Mouse (Mus musculus) lung, embryonic 15.5 days (tissue): ENCODE results near the gene Cd68. TPM values are rescaled to one million over a fixed set of nuclear protein-coding genes. Genes with fewer than 3 reads are reported as not detected.

Source experiments
- ATAC-seq: fragments of 200-750 bp; cut with Nextera tagmentation; 2 replicates; pipeline ENCODE4 v1.8.0; 2017; ENCODE audit warnings: moderate number of reproducible peaks, borderline replicate concordance; ENCODE audit not compliant: low FRiP score, low TSS enrichment; ENCODE audit errors: extremely low read depth
- H3K27ac ChIP-seq: fragments of 300-500 bp; sonication (generic); 2 replicates; pipeline ENCODE4 v1.5.1; 2015; ENCODE audit warnings: moderate library complexity, mild to moderate bottlenecking, inconsistent platforms
- H3K27me3 ChIP-seq: fragments of 300-500 bp; sonication (generic); 2 replicates; pipeline ENCODE4 v1.6.1; 2015; ENCODE audit warnings: inconsistent platforms
- H3K36me3 ChIP-seq: fragments of 300-500 bp; sonication (generic); 2 replicates; pipeline ENCODE4 v1.6.1; 2015; ENCODE audit warnings: inconsistent platforms
- H3K4me1 ChIP-seq: fragments of 300-500 bp; sonication (generic); 2 replicates; pipeline ENCODE4 v1.6.1; 2015; ENCODE audit warnings: inconsistent platforms
- H3K4me2 ChIP-seq: fragments of 300-500 bp; sonication (generic); 2 replicates; pipeline ENCODE4 v1.6.1; 2015; ENCODE audit warnings: inconsistent platforms, mild to moderate bottlenecking, moderate library complexity
- H3K4me3 ChIP-seq: fragments of 300-500 bp; sonication (generic); 2 replicates; pipeline ENCODE4 v1.5.1; 2015; ENCODE audit warnings: mild to moderate bottlenecking, inconsistent platforms
- H3K9ac ChIP-seq: fragments of 300-500 bp; sonication (generic); 2 replicates; pipeline ENCODE4 v1.6.1; 2015; ENCODE audit warnings: inconsistent platforms
- H3K9me3 ChIP-seq: fragments of 300-500 bp; sonication (generic); 2 replicates; pipeline ENCODE4 v1.6.1; 2016; ENCODE audit warnings: inconsistent platforms
- WGBS: fragments of 180-500 bp; shearing (Covaris S2); methylation state at CpG from one replicate; pipeline ENCODE4 v1.1.7; 2015; 5-methylcytosine and 5-hydroxymethylcytosine counted together
- polyA plus RNA-seq: library from polyadenylated mRNA; unstranded; fragments of >200 nt; fragmentation: Nextera tagmentation; extraction: Ambion mirVana; gene quantifications from 2 replicates; pipeline ENCODE4 v1.2.1, GENCODE M21; 2015

Gene Cd68
- polyA plus RNA-seq, 1 experiment from 2014 or later = 11.8 TPM

DNA sequence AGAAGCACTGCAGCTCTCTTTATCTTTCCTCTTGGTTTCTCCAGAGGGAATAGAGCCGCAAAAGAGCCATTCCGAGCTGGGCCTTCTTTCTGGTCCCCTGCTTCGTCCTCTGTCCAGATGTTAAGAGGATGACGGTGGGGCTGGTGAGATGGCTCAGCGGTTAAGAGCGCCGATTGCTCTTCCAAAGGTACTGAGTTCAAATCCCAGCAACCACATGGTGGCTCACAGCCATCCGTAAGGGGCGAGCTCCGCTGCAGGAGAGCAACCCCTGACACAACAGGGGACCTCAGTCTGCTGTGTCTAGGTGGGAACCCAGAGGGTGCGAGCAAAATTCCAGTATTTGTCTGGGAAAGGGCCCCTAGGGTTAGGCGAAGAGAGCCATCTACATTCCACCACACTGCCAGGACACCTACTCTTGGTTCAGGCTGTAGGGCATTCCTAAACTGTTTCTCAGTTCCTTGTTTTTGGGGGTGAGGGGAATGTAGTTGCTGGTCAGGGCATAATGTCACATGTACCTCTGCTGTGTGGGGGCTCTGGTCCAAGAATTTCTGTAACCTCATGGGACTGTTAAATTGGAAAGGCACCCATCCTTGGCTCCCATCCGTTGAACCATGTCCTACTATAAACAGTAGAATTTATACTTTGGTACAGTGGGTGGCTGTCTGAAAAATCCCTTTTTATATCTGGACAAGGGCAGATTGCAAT lies 2.8 kb downstream of the Cd68 start:
- WGBS = 62% methylated on average over 13 of the region's 13 CpGs
- Histone ChIP-seq H3K27me3 (no peaks in the 10 kb centered on the region), H3K9ac (peak overlapping the region; percentile 14), H3K36me3 (peaks cover 56% of the 10 kb centered on the region), H3K4me1 (peaks cover 14% of the 10 kb centered on the region), H3K9me3 (no peaks in the 10 kb centered on the region), H3K4me2 (peak overlapping the region; percentile 50), H3K27ac (peak overlapping the region; percentile 93), H3K4me3 (peak overlapping the region; percentile 57)
- ATAC-seq = no peak

- Histone ChIP-seq H3K4me1 (peaks cover 17% of the 10 kb centered on the region), H3K4me2 (peak within 1 kb of the TSS; percentile 50), H3K27me3 (no peaks in the 10 kb centered on the region), H3K36me3 (peaks cover 56% of the 10 kb centered on the region), H3K9me3 (no peaks in the 10 kb centered on the region), H3K9ac (peak within 1 kb of the TSS; percentile 68), H3K27ac (peak within 1 kb of the TSS; percentile 93), H3K4me3 (peak within 1 kb of the TSS; percentile 57)
- under 1% methylated on average over 48 of the region's 48 CpGs for WGBS
- peak; percentile 94 for ATAC-seq
These were observed 3.6 kb downstream of the Cd68 start, which contains the start of gene Mpdu1 for GRCm38 (mm10) chr11:69662213-69662966. Mpdu1 (minus strand) TSS chr11:69662642.

GRCm38 (mm10) chr11:69661221-69661881 lies 4.6 kb downstream of the Cd68 start:
- Histone ChIP-seq H3K9me3 (no peaks in the 10 kb centered on the region), H3K27me3 (no peaks in the 10 kb centered on the region), H3K4me2 (peak overlapping the region; percentile 50), H3K9ac (peak overlapping the region; percentile 68), H3K4me1 (peaks cover 18% of the 10 kb centered on the region), H3K4me3 (peak overlapping the region; percentile 57), H3K27ac (peak overlapping the region; percentile 93), H3K36me3 (peaks cover 57% of the 10 kb centered on the region)
- WGBS = 64% methylated on average over 3 of the region's 3 CpGs
- ATAC-seq = no peak

GRCm38 (mm10) chr11:69657462-69657881 lies 8.5 kb downstream of the Cd68 start:
- Histone ChIP-seq H3K4me3 (no peak overlapping the region), H3K4me2 (no peak overlapping the region), H3K36me3 (peaks cover 49% of the 10 kb centered on the region), H3K27me3 (no peaks in the 10 kb centered on the region), H3K4me1 (peaks cover 28% of the 10 kb centered on the region), H3K9ac (no peak overlapping the region), H3K27ac (no peak overlapping the region), H3K9me3 (no peaks in the 10 kb centered on the region)
- no peak for ATAC-seq
- 77% methylated on average over 15 of the region's 15 CpGs for WGBS

- no peaks in the 10 kb centered on the region for H3K9me3 ChIP-seq
- no peaks in the 10 kb centered on the region for H3K27me3 ChIP-seq
- WGBS = 75% methylated on average over 10 of the region's 10 CpGs
- H3K27ac ChIP-seq = no peak overlapping the region
- H3K4me3 ChIP-seq = no peak overlapping the region
- H3K4me2 ChIP-seq = no peak overlapping the region
- H3K9ac ChIP-seq = no peak overlapping the region
- H3K4me1 ChIP-seq = peaks cover 28% of the 10 kb centered on the region
- no peak for ATAC-seq
- H3K36me3 ChIP-seq = peaks cover 56% of the 10 kb centered on the region
These were observed 9.1 kb downstream of the Cd68 start for GRCm38 (mm10) chr11:69656617-69657461.

DNA sequence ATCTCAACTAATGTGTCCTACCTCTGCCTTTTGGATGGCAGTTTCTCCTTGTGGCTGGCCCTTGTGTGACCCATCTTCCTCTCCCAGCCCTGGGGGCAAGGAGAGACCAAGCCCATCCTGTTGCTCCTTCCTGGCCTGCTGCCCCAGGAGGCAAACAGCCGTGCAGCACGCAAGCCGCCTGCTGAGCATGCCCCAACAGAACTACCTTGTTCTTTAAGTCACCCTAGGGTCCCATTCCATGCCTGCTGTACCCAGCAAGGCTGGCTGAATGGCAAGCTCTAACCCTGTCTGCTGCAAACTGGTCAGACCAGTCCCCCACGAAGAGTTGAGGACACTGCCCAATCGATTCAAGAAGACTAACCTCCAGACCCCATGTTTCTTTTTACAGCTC lies 9.9 kb downstream of the Cd68 start:
- no peak for ATAC-seq
- Histone ChIP-seq H3K4me1 (peaks cover 20% of the 10 kb centered on the region), H3K9me3 (no peaks in the 10 kb centered on the region), H3K27me3 (no peaks in the 10 kb centered on the region), H3K27ac (no peak overlapping the region), H3K36me3 (peaks cover 63% of the 10 kb centered on the region), H3K9ac (no peak overlapping the region), H3K4me3 (no peak overlapping the region), H3K4me2 (no peak overlapping the region)
- WGBS = 68% methylated on average over 5 of the region's 5 CpGs

DNA sequence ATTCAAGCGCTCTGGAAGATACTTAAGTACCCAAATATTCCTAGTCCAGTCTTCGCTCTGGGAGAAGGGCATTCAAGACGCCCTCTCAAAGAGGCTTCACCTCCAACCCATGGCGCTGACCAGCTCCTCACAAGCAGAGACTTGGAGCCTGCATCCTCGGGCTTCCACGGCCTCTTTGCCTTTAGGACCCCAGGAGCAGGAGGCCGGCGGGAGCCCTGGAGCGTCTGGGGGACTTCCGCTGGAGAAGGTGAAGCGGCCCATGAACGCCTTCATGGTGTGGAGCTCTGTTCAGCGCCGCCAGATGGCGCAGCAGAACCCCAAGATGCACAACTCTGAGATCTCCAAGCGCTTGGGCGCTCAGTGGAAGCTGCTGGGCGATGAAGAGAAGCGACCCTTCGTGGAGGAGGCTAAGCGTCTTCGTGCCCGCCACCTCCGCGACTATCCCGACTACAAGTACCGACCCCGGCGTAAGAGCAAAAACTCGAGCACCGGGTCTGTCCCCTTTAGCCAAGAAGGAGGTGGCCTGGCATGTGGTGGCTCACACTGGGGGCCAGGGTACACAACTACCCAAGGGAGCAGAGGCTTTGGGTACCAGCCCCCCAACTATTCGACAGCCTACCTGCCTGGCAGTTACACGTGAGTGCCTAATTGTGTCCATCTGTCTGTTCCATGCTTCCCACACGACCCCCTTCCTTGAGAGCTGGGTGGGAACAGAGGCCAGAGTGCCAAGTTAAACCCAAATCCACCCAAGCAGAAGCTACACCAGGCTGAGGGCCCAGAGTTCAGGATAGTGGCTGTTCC lies 10.5 kb downstream of the Cd68 start, which contains the start of gene Sox15:
Sox15 (plus strand) TSS at position 51 of the 801 bp plus-strand sequence.
- Histone ChIP-seq H3K27ac (peak within 1 kb of the TSS; percentile 69), H3K4me3 (no peak within 1 kb of the TSS), H3K9me3 (no peaks in the 10 kb centered on the region), H3K9ac (0 out of 2 replicates have a peak within 1 kb of the TSS, but pooled peaks have one; percentile 14), H3K27me3 (no peaks in the 10 kb centered on the region), H3K4me1 (peaks cover 20% of the 10 kb centered on the region), H3K4me2 (peak within 1 kb of the TSS; percentile 16; the same call in 1 of the 2 replicates), H3K36me3 (peaks cover 69% of the 10 kb centered on the region)
- ATAC-seq = peak; percentile 73
- 19% methylated on average over 34 of the region's 34 CpGs for WGBS

GRCm38 (mm10) chr11:69654760-69655159 lies 11.2 kb downstream of the Cd68 start:
- H3K9ac ChIP-seq = no peak overlapping the region
- H3K4me3 ChIP-seq = no peak overlapping the region
- H3K9me3 ChIP-seq = no peaks in the 10 kb centered on the region
- H3K4me2 ChIP-seq = no peak overlapping the region
- H3K27ac ChIP-seq = peak overlapping the region; percentile 69
- peaks cover 76% of the 10 kb centered on the region for H3K36me3 ChIP-seq
- 38% methylated on average over 9 of the region's 9 CpGs for WGBS
- H3K4me1 ChIP-seq = peaks cover 20% of the 10 kb centered on the region
- no peaks in the 10 kb centered on the region for H3K27me3 ChIP-seq
- no peak for ATAC-seq

DNA sequence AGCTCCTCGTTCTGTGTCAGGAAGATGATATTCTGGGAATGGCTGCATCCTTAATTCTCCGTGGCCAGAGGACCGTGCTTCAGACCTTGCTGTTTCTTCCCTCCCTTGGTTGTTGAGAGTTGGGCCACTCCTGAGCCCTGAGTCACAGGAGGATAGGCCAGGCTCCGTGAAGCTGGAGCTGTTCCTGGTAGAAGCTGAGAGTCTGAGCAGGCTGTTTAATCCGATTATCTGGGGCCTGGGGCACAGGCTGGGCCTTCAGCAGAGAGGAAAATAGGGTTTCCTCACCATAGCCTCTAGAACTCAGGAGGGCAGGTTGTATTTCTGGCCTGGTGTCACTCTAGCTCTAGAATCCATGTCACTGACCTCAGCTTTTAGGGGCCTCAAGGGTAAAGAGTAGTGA lies 12.6 kb downstream of the Cd68 start:
- Histone ChIP-seq H3K4me1 (peaks cover 20% of the 10 kb centered on the region), H3K4me2 (no peak overlapping the region), H3K27ac (no peak overlapping the region), H3K36me3 (peaks cover 77% of the 10 kb centered on the region), H3K27me3 (no peaks in the 10 kb centered on the region), H3K9ac (no peak overlapping the region), H3K4me3 (no peak overlapping the region), H3K9me3 (no peaks in the 10 kb centered on the region)
- no peak for ATAC-seq
- 66% methylated on average over 5 of the region's 5 CpGs for WGBS

GRCm38 (mm10) chr11:69645860-69646259 lies 20.1 kb downstream of the Cd68 start:
- no peak overlapping the region for H3K9ac ChIP-seq
- H3K27ac ChIP-seq = no peak overlapping the region
- H3K9me3 ChIP-seq = no peaks in the 10 kb centered on the region
- H3K4me3 ChIP-seq = no peak overlapping the region
- no peak for ATAC-seq
- H3K36me3 ChIP-seq = peaks cover 96% of the 10 kb centered on the region
- no peaks in the 10 kb centered on the region for H3K27me3 ChIP-seq
- H3K4me1 ChIP-seq = no peaks in the 10 kb centered on the region
- no peak overlapping the region for H3K4me2 ChIP-seq
- 91% methylated on average over 5 of the region's 5 CpGs for WGBS
